Mouse (Mus musculus): ENCODE measurements at regions not wholly inside any gene's neighbourhood (a gene's known extent, or its start where the extent isn't known, plus 50 kb on each side); places are given as distances from the start of the nearest gene placed in this dataset.

DNA sequence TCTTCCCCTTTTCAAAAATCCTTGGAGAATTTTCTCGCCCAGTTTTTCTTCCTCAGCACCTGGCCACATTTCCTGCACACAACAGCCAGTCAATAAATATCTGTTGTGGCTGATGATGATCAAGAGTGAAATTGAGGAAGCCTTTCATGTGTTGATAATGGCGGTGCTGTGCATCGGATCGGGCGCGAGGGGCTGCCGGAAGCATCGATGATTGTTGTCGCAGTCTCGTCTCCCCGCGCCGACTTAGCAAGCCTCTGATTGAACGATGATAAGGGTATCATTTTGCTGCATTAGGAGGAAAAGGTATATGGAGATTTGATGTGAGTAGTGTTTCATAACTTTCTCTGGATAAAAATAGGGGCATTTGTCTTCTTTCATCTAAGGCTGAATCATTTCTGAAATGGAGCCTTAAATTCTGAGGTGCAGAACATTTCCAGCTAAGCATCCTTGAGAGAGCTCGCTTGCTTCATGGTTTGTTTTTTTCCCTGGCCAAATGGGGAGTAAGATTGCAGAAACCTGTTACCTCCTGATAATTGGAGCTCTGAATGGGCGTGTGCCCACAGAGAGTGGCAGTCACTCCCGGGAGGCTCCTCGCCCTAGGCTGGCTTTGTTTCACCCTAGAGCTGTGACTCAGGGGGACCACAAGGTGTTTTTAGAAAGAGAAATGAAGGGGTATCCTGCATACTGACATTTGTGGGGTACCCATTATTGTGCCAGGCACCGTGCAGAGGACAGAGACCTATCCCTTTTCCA, 94.8 kb upstream of the Podxl start:
- DNase-seq (ENCODE audit: low read depth), result no peak

DNA sequence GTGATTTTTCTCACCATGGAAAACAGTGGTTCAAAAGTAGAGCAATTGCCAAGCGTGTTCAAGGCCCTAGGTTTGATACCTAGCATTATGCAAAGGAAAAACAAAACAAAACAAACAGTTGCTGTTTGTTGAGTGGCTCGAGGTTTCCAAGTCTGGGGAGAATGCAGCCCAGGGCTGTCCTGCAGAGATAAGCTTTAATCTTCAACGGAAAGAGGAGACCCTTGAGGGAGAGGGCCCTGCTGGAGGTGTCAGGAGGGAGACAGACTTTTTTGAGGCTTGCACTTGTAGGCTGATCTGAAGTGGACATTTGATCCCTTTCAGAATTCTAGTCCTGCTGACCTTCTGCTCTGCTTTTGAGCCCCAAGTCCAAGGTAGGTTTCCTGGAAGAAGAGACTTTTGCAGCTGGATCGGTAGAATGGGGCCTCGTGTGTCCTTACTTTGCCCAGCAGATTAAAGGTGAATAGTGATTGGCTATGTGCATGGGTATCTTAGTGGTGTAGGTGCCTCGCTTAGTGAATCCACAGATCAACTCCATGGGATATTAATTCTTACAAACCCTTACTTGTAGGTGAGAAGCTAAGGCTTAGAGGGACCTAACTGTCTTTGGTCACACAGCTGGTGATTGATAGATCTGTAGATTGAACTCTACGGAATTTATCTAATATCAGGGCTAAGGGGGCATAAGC, 87.2 kb upstream of the Podxl start:
- DNase-seq (ENCODE audit: low read depth), result no peak

DNA sequence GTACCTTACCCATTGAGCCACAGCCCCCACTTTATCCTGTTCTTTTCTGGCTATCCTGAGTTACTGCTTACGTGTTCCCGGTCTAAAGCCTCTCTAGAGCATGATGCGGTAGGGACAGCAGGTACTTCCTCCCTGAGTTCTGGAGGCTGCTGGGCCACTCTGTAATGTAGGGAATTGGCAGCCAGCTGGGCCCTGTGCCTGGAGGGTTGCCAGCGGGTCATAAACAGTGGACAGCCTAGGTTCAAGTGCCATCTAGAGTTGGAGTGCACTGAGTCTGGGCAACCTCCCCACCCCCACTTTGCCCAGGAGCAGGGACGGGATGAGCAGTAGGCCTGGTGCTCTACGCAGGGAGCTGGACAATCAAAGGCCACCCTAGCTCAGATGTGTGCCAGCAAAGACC, 81.5 kb upstream of the Podxl start:
- DNase-seq (ENCODE audit: low read depth), result no peak

DNA sequence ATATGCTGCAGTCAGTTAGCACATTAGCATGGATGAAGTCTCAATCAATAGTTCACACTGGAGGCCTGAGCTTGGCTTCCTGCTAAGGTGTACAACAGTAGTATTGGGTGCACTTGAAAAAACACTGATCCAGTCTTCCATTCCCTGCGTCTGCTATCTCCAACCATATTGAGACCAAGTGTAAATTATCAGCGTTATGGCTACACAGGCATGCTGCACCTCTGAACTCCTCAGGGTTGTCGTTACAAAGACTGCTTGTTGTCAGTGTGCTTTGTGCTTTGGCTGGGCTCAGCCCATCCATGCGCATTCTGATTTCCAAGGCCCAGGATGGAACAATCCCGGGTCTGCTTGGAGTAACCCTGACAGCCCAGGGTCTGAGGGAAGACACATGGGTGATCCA, 80.7 kb upstream of the Podxl start:
- no peak for DNase-seq (ENCODE audit: low read depth)

- DNase-seq (ENCODE audit: low read depth), result no peak
These were observed 78.7 kb upstream of the Podxl start for GRCm38 (mm10) chr6:31642451-31642942.

- no peak for DNase-seq (ENCODE audit: low read depth)
These were observed 77.0 kb upstream of the Podxl start for GRCm38 (mm10) chr6:31640745-31641144.

- no peak for DNase-seq (ENCODE audit: low read depth)
These were observed 75.7 kb upstream of the Podxl start for GRCm38 (mm10) chr6:31639460-31639859.

DNA sequence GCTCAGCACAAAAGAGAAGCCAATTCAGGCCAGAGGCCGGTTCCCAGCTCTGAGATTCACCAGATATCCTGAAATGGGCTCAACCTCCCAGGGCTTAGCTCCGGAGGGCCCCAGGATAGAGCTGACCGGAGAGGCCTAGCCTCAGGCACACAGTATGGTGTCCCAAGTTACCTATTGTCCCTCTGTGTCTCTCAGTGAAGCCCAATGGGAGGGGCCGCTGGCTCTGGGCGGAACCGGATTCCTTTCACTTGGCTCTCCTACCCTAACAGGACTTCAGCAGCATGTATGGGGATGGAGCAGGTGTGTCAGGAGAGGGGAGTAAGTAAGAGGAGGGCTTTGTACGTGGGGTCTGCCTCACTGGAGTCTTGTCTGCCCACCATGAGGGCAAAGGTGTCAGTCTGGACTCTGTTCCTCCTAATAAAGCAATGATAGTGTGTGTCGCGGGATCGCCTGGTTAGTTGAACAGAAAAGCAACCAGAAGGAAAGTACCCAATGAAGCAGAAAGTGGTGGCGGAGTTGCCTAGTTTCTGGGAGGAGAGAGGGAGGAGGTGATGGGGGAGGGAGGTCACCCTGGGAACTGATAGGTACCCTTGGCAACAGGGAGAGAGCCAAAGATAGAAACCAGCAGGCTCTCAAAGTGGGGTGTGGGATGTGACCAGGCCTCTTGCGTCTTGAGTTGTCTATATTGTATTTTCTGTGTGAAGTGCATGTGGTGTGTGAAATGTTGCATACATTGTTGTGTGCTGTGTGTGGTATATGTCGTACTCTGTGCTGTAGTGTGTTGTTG, 74.8 kb upstream of the Podxl start:
- DNase-seq (ENCODE audit: low read depth), result no peak

DNA sequence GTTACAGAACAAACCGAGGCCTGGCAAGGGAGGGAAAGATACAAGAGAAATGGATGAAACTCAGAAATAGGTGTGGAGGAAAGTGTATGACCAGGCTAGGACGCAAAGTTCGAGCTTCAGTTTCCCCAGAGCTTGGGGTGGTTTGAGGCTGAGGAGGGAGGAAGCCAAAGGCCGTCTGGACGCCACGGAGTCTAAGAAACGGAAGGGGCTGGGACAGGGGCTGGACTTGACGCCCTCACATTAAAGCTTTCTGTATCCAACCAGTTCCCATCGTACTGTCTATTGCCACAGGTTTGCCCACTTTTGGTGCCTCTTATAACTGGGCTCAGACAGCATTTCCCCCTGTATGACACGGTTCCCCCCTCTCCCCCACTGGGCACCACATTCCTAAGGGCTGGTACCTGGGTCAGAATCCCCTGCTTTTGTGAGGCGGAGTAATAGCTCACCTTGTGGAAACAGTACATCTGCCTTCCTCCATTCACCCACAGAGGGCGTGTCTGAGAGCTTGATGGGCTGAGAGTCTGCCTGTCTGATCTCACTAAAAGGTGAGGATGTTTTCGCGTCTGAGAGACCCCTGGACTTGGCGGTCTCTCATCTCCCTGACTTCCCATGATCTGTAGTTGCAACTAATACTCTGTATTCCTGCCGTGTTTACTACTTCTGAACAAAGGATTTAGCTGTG, 73.7 kb upstream of the Podxl start:
- DNase-seq (ENCODE audit: low read depth), result no peak

- DNase-seq (ENCODE audit: low read depth), result no peak
These were observed 73.2 kb upstream of the Podxl start for GRCm38 (mm10) chr6:31636954-31637353.

GRCm38 (mm10) chr6:31632485-31632884, 68.7 kb upstream of the Podxl start:
- DNase-seq (ENCODE audit: low read depth), result no peak

DNA sequence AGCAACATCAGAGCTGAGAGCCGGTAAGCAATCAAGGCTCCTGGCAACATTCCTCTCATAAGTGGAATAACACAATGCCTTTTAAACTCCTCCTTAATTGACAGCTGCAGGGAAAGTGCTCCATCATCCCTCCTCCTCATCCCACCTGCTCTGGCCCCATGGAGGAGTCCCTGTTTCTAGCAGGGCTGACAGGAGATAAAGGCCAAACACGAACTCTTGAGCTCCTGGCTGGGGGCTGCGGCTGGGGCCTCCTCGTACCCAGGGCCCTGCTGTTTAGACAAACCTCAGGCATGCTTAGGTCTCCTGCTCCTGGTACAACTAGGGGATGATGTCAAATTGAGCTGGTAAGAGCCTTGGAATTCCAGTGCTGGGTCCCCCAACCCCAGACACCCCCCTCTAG, 66.2 kb upstream of the Podxl start:
- DNase-seq (ENCODE audit: low read depth), result no peak

GRCm38 (mm10) chr6:31627912-31628311, 64.1 kb upstream of the Podxl start:
- DNase-seq (ENCODE audit: low read depth), result no peak

DNA sequence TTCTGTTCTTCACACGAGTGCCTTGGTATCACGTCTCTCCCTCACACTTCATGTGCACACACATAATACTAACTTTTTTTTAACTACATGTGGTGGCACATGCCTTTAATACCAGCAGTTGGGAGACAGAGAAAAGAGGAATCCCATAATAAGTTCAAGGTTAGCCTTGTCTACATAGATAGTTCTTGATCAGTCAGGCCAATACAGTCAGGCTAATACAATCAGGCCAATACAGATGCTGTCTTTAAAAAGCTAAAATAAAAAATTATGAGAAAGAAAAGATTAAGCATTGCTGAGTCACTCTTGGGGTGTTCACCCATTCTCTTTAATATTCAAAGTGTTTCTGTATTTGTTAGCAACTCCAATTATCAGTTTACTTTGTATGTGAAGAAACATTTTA, 61.3 kb upstream of the Podxl start:
- DNase-seq (ENCODE audit: low read depth), result no peak

GRCm38 (mm10) chr6:31624374-31624773, 60.6 kb upstream of the Podxl start:
- DNase-seq (ENCODE audit: low read depth), result no peak

DNA sequence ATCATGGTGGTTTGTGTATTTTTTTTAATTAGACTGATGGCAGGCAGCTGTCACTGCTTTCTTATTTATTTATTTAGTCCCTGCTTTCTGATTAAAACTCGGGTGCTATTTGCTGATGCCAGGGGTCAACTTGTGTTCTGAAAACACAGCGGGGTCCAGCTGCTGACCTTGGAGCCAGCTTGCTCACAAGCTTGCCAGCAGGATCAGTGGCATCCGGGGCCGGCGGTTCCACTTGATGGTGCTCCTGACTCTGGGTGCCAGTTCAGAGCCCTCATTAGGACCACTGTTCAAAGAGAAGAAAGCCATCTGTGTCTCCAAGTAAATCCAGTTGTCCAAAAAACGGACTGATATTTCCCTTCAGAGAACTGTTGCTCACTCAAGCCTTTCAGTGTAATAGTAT, 57.2 kb upstream of the Podxl start:
- DNase-seq (ENCODE audit: low read depth), result no peak

DNA sequence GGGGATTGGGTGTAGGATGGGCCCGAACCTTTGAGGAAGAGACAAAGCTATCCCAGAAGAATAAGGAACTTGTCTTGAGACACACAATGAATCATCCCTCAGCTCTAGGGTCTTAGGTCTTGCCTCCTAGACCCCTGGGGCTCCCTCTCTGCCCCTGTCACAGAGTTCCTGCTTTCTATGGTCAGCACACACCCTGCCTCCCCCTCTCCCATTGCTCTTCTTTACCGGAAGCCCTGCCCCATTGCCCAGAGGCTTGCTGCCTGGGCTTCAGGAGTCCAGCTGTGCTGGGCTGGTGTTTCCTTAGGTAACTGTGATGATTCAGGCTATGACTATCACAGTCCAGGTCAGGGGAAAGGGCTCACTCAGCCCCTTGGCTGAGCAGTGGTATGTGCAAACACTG, 55.1 kb upstream of the Podxl start:
- DNase-seq (ENCODE audit: low read depth), result no peak

DNA sequence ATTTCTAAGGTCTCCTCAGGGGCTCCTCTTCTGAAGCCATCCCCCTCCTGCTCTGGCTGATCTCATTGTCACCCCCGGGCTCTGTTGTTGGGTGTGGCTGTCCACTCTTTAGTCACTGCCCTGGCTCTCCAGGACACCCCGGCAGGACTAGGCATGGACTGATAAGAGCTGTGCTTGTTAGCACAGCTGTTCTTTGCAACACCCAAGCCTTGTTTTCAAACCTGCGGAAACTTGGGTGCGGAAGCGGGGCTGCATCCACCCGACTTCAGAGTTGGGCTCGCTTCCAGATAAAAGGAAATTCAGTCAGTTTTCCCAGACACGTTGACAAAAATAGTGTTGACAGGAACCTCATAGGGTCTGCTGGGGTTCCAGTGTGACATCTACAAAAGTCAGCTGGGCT, 53.6 kb upstream of the Podxl start:
- no peak for DNase-seq (ENCODE audit: low read depth)

- DNase-seq (ENCODE audit: low read depth), result no peak
These were observed 51.7 kb upstream of the Podxl start for GRCm38 (mm10) chr6:31615426-31615970.

GRCm38 (mm10) chr6:31614563-31614962, 50.8 kb upstream of the Podxl start:
- no peak for DNase-seq (ENCODE audit: low read depth)

- DNase-seq (ENCODE audit: low read depth), result peak; percentile 43
These were observed 50.0 kb upstream of the Podxl start for GRCm38 (mm10) chr6:31613590-31614319.

All from c-Kit-positive CD71-negative TER-119-negative erythroid progenitor cells, embryonic 14.5 days (primary cell).